Mouse (Mus musculus): ENCODE measurements around the gene Ppp2r2d. TPM values are rescaled to one million over a fixed set of nuclear protein-coding genes. Genes with fewer than 3 reads are reported as not detected.

Gene Ppp2r2d
- 40.0 and 45.5 TPM in 2 replicates for polyA plus RNA-seq (2015; fragmentation: Nextera tagmentation; extraction: Ambion mirVana)

DNA sequence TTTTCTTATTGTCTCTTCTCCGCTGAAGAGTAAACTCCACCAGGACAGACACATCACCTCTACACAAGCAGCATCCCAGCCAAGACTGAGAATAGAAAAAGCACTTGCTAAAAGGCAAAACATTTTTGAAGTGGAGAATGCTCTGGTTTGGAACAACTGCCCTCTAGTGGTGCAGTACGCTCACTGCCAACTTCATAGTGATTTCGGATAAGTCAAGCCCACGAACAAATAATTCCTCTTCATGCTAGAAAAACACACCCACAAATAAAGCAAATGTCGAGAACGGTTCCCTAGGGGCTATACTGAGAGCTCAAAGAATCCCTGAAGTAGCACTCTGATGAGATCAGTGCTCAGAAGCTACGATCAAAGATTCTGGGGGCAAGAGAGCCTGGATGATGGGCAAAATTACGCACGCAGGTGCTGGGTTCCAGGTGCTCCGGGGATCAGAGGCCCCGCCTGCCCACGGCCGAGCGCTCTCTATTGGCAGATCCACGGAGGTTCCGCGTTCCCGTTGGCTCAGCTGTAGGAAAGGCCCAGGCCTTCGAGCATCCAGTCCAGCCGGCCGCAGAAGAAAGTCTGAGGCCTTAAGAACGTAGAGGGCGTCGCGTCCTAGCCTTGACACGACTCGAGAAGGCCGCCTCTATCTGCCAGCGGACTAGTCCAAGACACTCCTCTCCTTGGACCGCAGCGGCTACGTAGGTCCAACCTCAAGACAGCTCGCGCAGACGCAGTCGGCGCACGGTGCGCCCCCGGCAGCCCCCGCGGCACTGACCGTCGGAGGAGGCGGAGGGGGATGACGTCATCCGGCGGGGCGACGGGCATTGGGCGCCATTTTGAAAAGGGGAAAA lies at the start of gene Ppp2r2d, which contains the start of gene Mapk1ip1:
Gene Ppp2r2d (plus strand): TSS at position 536 of the 848 bp plus-strand sequence.
Gene Mapk1ip1 (minus strand): TSS at position 730 of the 848 bp plus-strand sequence.
- Histone ChIP-seq H3K27me3 (no peaks in the 10 kb centered on the region), H3K27ac (peak within 1 kb of the TSS; percentile 94), H3K9me3 (no peaks in the 10 kb centered on the region), H3K36me3 (0 out of 2 replicates have a peak, but pooled peaks cover 3% of the 10 kb centered on the region), H3K4me3 (peak within 1 kb of the TSS; percentile 99), H3K4me1 (peaks cover 44% of the 10 kb centered on the region), H3K4me2 (peak within 1 kb of the TSS; percentile 82), H3K9ac (peak within 1 kb of the TSS; percentile 94)
- under 1% methylated on average over 51 of the region's 51 CpGs for WGBS
- peak; percentile 85 for ATAC-seq (ENCODE audit: insufficient number of reproducible peaks, insufficient read depth, low FRiP score, low TSS enrichment, low read depth)

DNA sequence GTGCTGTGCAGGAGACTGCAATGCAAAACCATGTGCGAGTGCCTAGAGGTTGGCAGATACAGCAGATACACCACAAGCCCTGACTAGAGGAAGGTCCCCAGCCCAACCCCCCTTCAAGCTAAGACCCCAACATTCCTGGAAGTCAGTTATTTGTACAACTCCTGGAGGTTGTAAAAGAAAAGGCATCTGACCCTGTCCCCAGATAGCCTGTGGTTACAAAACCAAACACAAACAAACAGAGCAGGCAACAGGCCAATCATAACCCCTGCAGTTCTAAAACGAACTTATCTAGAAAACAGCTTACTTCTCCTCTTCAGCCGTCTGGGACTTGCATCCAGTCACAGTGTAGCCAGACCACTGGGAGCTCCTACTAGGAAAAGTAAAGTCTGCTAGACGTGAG lies 42.5 kb upstream of the Ppp2r2d start:
- no peak overlapping the region for H3K27ac ChIP-seq
- H3K9me3 ChIP-seq: peaks cover 11% of the 10 kb centered on the region; the same call in 1 of the 2 replicates
- no peak for ATAC-seq (ENCODE audit: insufficient number of reproducible peaks, insufficient read depth, low FRiP score, low TSS enrichment, low read depth)
- H3K36me3 ChIP-seq: no peaks in the 10 kb centered on the region
- H3K4me3 ChIP-seq: no peak overlapping the region
- peaks cover 4% of the 10 kb centered on the region; the same call in 1 of the 2 replicates for H3K4me1 ChIP-seq
- no peaks in the 10 kb centered on the region for H3K27me3 ChIP-seq
- 32% methylated on average over 4 of the region's 4 CpGs for WGBS
- no peak overlapping the region for H3K9ac ChIP-seq
- no peak overlapping the region for H3K4me2 ChIP-seq

DNA sequence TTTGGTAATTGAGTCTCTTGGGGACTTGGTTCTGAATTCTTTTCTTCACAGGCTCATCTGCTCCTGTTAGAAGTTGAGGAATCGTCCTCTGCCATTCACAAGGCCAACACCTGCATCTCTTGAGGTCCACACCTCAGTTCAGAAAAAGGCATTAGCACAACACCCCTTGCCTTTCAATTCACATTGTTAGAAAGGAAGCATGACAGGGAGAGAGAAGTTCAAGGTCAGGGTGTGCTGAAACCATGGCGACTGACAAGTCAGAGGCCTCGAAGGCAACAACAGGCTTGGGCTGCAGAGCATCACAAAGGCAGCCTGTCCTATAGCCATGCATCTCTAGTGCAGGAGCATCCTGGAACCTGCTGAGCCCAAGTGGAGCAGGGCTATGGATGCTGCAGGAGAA lies 38.7 kb upstream of the Ppp2r2d start:
- Histone ChIP-seq H3K4me1 (peaks cover 4% of the 10 kb centered on the region; the same call in 1 of the 2 replicates), H3K27me3 (no peaks in the 10 kb centered on the region), H3K4me3 (no peak overlapping the region), H3K4me2 (no peak overlapping the region), H3K9me3 (peaks cover 11% of the 10 kb centered on the region; the same call in 1 of the 2 replicates), H3K27ac (no peak overlapping the region), H3K9ac (no peak overlapping the region), H3K36me3 (no peaks in the 10 kb centered on the region)
- 82% methylated on average over 3 of the region's 3 CpGs for WGBS
- no peak for ATAC-seq (ENCODE audit: insufficient number of reproducible peaks, insufficient read depth, low FRiP score, low TSS enrichment, low read depth)

DNA sequence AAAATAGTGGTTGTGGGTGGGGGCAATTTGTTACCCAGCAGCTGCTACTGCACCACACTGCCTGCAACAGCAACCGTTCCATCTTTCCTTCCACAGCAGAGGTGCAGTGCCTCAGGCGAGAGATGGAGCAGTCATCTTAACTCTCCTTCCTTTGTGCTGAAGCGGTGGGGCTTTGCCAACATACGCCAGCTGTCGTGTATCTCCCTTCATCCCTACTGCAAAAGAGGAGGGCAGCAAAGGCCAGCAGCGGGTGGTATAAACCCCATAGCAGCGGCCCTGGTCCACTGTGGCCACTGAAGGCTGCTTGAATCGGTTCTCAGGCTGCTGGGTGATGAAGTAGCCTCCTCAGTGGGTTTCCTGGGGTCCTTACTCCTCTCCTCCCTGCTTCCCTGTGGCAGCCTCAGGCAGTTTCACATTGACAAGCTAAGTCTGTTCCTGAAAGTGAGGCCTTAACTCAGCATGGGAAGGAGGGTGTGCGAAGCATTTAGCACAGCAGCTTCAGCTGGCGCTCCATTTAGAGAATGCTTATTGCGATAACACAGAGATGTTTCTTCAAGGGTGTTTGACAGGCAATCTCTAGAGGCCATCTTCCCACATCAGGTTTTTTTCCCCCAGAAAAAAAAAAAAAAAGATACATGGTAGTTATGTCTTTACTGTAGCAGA lies 32.5 kb upstream of the Ppp2r2d start:
- H3K4me2 ChIP-seq: no peak overlapping the region
- H3K36me3 ChIP-seq: no peaks in the 10 kb centered on the region
- no peak for ATAC-seq (ENCODE audit: insufficient number of reproducible peaks, insufficient read depth, low FRiP score, low TSS enrichment, low read depth)
- no peak overlapping the region for H3K9ac ChIP-seq
- WGBS: 56% methylated on average over 11 of the region's 11 CpGs
- no peaks in the 10 kb centered on the region for H3K27me3 ChIP-seq
- peaks cover 6% of the 10 kb centered on the region for H3K4me1 ChIP-seq
- H3K27ac ChIP-seq: no peak overlapping the region
- no peaks in the 10 kb centered on the region for H3K9me3 ChIP-seq
- no peak overlapping the region for H3K4me3 ChIP-seq

DNA sequence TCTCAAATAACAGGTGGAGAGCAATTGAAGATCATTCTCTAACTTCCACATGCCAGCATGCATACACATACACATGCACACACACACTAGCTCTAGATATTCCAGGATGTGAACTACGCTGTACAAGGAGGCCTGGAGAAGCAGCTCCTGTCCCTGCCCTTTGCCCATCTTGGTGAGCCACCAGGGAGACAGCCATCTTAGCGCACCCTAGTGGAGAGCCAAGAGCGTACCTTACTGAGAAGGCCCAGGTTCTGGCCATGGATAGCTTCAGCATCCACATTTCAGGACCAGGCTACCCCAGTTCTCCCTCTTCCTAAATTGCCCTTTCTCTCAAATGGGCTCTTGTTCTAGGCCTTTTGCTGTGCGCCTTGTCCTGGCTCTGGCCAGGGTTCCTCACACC lies 27.6 kb upstream of the Ppp2r2d start:
- Histone ChIP-seq H3K4me2 (no peak overlapping the region), H3K27ac (no peak overlapping the region), H3K36me3 (no peaks in the 10 kb centered on the region), H3K27me3 (no peaks in the 10 kb centered on the region), H3K9ac (no peak overlapping the region), H3K4me1 (peaks cover 3% of the 10 kb centered on the region), H3K9me3 (no peaks in the 10 kb centered on the region), H3K4me3 (no peak overlapping the region)
- ATAC-seq (ENCODE audit: insufficient number of reproducible peaks, insufficient read depth, low FRiP score, low TSS enrichment, low read depth): no peak
- WGBS: 58% methylated on average over 4 of the region's 4 CpGs

DNA sequence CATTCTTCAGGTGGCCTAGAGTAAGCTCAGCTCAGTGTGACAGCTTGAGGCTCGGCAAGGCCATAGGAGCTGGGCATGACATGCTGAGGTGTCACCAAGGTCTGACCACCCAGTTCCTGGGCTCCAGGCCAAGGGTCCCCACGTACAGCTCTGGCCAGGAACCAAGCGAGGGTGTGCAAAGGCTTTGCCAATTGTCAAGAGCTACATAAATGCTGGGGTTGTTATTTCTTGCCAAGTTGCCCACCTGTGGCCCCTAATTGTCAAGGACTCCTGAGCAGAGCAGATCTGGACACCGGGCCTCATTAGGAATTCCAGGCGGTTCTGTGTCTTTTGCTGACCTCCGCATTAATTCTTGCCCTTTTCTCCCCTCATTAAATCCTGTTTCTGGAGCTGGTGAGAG lies 21.5 kb upstream of the Ppp2r2d start:
- H3K4me2 ChIP-seq: no peak overlapping the region
- no peaks in the 10 kb centered on the region for H3K4me1 ChIP-seq
- ATAC-seq (ENCODE audit: insufficient number of reproducible peaks, insufficient read depth, low FRiP score, low TSS enrichment, low read depth): no peak
- WGBS: 86% methylated on average over 6 of the region's 6 CpGs
- no peaks in the 10 kb centered on the region for H3K27me3 ChIP-seq
- H3K9me3 ChIP-seq: no peaks in the 10 kb centered on the region
- H3K9ac ChIP-seq: no peak overlapping the region
- H3K27ac ChIP-seq: no peak overlapping the region
- H3K36me3 ChIP-seq: no peaks in the 10 kb centered on the region
- H3K4me3 ChIP-seq: no peak overlapping the region

DNA sequence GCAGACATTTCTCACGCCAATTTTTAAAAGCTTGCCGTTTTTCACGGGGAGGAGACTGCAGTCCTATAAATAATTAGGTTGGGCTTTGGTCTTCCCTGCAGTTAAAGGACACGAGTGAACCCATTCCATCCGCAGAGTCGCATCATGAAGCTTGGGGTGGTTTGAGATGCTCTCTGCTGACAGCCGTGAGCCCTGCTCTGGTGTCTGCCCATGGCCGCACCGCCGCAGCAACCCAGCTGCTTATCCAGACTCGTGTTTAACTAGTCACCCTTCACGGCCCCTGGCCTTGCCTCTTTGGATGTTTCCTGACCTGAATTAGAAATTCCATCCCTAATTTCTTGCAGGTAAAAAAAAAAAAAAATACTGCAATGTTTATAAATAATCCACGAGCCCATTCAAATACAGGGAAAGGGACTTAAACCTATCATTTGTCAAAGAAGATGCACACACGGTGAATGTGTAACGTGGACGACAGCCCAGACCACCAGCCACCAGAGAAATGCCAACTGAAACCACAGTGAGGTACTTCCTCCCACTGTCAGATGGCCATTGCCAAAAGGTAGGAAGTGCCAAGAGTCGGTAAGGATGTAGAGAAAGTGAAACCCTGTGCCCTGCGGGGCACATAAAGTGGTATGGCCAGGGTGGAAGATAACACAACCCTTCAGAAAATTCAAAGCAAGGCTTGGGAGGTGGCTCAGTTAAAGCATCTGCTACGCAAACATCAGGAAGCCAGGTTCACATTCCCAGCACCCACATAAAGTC lies 20.7 kb upstream of the Ppp2r2d start:
- no peak overlapping the region for H3K9ac ChIP-seq
- no peak overlapping the region for H3K4me3 ChIP-seq
- H3K27me3 ChIP-seq: no peaks in the 10 kb centered on the region
- H3K4me2 ChIP-seq: no peak overlapping the region
- no peak for ATAC-seq (ENCODE audit: insufficient number of reproducible peaks, insufficient read depth, low FRiP score, low TSS enrichment, low read depth)
- no peaks in the 10 kb centered on the region for H3K9me3 ChIP-seq
- no peaks in the 10 kb centered on the region for H3K36me3 ChIP-seq
- H3K27ac ChIP-seq: no peak overlapping the region
- WGBS: 82% methylated on average over 19 of the region's 19 CpGs
- no peaks in the 10 kb centered on the region for H3K4me1 ChIP-seq

DNA sequence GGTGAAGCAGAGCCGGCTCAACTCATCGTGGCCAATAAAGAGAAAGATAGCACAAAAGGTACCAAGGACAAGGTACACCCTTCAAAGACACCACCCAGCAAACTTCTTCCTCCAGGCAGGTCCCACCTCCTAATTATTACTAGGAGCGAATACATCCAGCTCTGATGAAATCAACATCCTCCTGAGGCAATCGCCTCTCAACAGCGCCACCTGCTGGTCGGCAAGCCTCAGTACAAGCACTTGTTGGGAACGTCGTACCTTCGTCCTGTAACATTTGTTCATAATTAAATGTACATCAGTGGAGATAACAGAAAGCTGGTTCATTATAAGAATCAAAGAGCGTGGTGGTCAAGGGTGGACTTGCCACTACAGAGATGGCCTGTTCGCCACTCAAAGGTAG lies 18.1 kb upstream of the Ppp2r2d start:
- ATAC-seq (ENCODE audit: insufficient number of reproducible peaks, insufficient read depth, low FRiP score, low TSS enrichment, low read depth): no peak
- 15% methylated on average over 11 of the region's 11 CpGs for WGBS
- Histone ChIP-seq H3K9me3 (no peaks in the 10 kb centered on the region), H3K27me3 (no peaks in the 10 kb centered on the region), H3K4me3 (no peak overlapping the region), H3K9ac (no peak overlapping the region), H3K4me1 (no peaks in the 10 kb centered on the region), H3K27ac (no peak overlapping the region), H3K4me2 (no peak overlapping the region), H3K36me3 (no peaks in the 10 kb centered on the region)

DNA sequence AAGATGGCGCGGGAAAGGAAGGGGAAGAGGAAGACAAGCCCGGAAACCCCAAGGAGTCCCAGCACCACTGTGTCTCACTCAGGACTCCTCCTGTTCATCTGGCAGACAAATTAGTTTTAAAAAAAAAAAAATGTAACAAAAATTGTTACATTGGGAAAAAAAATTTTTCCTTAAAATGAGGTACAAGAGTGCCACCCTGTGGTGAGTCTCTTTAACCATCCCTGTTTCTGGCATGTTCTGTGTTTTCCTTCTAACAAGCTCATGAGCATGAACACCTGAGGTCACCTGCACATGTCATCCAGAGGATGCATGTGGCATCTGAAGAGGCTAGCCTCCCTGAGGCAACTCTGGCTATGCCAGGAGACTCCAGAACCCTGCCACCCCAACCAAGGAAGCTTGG lies 10.9 kb upstream of the Ppp2r2d start:
- Histone ChIP-seq H3K36me3 (peaks cover 13% of the 10 kb centered on the region), H3K27me3 (no peaks in the 10 kb centered on the region), H3K4me1 (no peaks in the 10 kb centered on the region), H3K4me3 (no peak overlapping the region), H3K4me2 (no peak overlapping the region), H3K27ac (no peak overlapping the region), H3K9me3 (no peaks in the 10 kb centered on the region), H3K9ac (no peak overlapping the region)
- ATAC-seq (ENCODE audit: insufficient number of reproducible peaks, insufficient read depth, low FRiP score, low TSS enrichment, low read depth): no peak
- WGBS: 82% methylated on average over 3 of the region's 3 CpGs

DNA sequence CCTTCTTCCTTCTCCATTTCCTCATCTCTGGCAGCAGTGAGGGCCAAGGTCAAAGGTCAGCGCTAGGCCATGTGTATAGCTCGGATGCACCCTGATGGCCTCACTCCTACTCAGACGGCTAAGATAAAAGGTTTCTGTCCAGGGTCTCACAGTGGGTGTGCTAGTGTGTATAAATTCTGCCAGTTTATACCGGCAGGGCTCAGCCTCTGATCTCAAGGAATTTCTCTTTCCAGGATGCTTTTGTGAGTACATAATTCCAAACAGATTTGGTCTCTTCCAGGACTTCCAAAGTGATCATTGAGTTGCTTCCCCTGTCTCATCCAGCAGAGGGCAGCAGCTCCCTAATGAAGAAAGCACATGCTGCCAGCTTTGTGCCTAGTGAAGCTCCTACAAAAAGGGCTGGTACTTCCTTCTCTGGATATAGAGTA lies 5.3 kb upstream of the Ppp2r2d start:
- Histone ChIP-seq H3K27me3 (no peaks in the 10 kb centered on the region), H3K4me1 (peaks cover 27% of the 10 kb centered on the region), H3K9me3 (no peaks in the 10 kb centered on the region), H3K36me3 (peaks cover 13% of the 10 kb centered on the region), H3K9ac (peak overlapping the region; percentile 55; the same call in 1 of the 2 replicates), H3K27ac (peak overlapping the region; percentile 83), H3K4me2 (no peak overlapping the region), H3K4me3 (no peak overlapping the region)
- WGBS: 20% methylated on average over 4 of the region's 4 CpGs
- peak; percentile 43; the same call in 1 of the 2 replicates for ATAC-seq (ENCODE audit: insufficient number of reproducible peaks, insufficient read depth, low FRiP score, low TSS enrichment, low read depth)

DNA sequence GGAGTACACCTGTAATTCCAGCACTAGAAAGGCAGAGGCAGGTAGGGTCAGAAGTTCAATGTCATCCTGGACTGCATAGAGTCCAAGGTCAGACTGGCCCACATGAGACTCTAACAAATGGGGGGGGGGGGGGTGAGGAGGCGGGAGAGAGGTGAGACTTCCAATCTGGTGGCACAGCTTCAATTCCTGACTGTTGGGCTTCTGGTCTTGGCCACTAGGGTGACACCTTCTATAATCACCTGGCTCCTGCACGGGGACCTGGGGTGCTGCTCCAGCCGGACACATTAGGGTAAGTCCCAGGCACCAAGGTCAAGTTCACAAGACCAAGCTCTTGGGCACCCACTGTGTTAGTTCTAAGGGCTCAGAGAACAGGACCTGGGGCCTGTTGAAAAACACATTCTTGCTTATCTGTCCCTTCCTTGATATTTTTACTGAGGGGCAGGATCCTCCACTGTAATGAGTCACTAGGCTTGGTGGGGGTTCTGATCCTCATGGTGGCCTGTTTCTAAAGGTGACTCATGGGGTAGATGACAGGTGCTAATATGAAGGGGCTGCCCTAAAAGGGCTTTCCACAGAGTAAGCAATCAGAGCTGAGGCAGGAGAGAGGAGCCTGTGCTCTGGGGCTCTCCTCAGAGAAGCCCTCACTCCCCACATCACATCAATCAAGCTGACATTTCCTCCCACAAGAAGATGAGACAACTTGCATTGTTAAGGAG lies 4.3 kb upstream of the Ppp2r2d start:
- Histone ChIP-seq H3K9me3 (no peaks in the 10 kb centered on the region), H3K4me2 (no peak overlapping the region), H3K4me3 (no peak overlapping the region), H3K27ac (no peak overlapping the region), H3K27me3 (no peaks in the 10 kb centered on the region), H3K9ac (no peak overlapping the region), H3K36me3 (peaks cover 3% of the 10 kb centered on the region), H3K4me1 (peaks cover 27% of the 10 kb centered on the region)
- ATAC-seq (ENCODE audit: insufficient number of reproducible peaks, insufficient read depth, low FRiP score, low TSS enrichment, low read depth): no peak
- 70% methylated on average over 3 of the region's 3 CpGs for WGBS
